Mouse (Mus musculus) CH12.LX (cell line): ENCODE data around the gene Adgrb3. TPM values are rescaled to one million over a fixed set of nuclear protein-coding genes. Genes with fewer than 3 reads are reported as not detected.

Experiments
- DNase-seq: peaks from one replicate; pipeline ENCODE4 v3.0.0-alpha.2; 2013; ENCODE audit errors: extremely low read depth
- H3K27ac ChIP-seq: 2 replicates; pipeline ENCODE4 v1.5.1; 2012; ENCODE audit warnings: low read depth, mild to moderate bottlenecking, control low read depth, moderate library complexity; ENCODE audit not compliant: insufficient read depth
- H3K27me3 ChIP-seq: replicated peaks from 2 replicates; pipeline ENCODE3; 2012; ENCODE audit warnings: inconsistent platforms
- H3K36me3 ChIP-seq, 2 experiments: replicated peaks in 1 of 2; 2 replicates each; pipeline versions ENCODE3 to v1.6.1; 2012; ENCODE audit warnings: inconsistent platforms in 1 of 2, low read length in 1 of 2, mild to moderate bottlenecking in 1 of 2, mixed read lengths in 1 of 2, moderate library complexity in 1 of 2; ENCODE audit not compliant: control insufficient read depth in 1 of 2, insufficient read depth in 1 of 2
- H3K4me1 ChIP-seq, 2 experiments: 2 replicates each; pipeline ENCODE4 v1.6.1; 2012; ENCODE audit warnings: inconsistent platforms in 1 of 2, moderate library complexity in 1 of 2; ENCODE audit not compliant: insufficient read depth in 2 of 2, control insufficient read depth in 1 of 2
- H3K4me2 ChIP-seq: 2 replicates; pipeline ENCODE4 v1.6.1; 2012; ENCODE audit warnings: low read depth, mild to moderate bottlenecking, control low read depth; ENCODE audit not compliant: poor library complexity, insufficient read depth, severe bottlenecking
- H3K4me3 ChIP-seq, 3 experiments: fragments of 150-350 bp in 1 of 3; sonication (generic) in 1 of 3; replicated peaks in 1 of 3; 2 replicates each; pipeline versions ENCODE3 to v1.5.1; 2011 to 2012; ENCODE audit warnings: low read depth in 2 of 3, low read length in 2 of 3, mild to moderate bottlenecking in 2 of 3, moderate library complexity in 2 of 3, control low read depth in 1 of 3, improper control_type of control experiment in 1 of 3, inconsistent platforms in 1 of 3, mixed read lengths in 1 of 3; ENCODE audit not compliant: poor library complexity in 1 of 3
- H3K79me2 ChIP-seq: replicated peaks from 2 replicates; pipeline ENCODE4 v1.6.1; 2012; ENCODE audit warnings: mild to moderate bottlenecking, moderate library complexity; ENCODE audit not compliant: control insufficient read depth, poor library complexity, insufficient read depth, severe bottlenecking; ENCODE audit errors: extremely low read depth
- H3K9ac ChIP-seq: 2 replicates; pipeline ENCODE4 v1.6.1; 2012; ENCODE audit warnings: low read depth, mild to moderate bottlenecking, control low read depth, moderate library complexity; ENCODE audit not compliant: insufficient read depth
- H3K9me3 ChIP-seq: replicated peaks from 2 replicates; pipeline ENCODE3; 2012; ENCODE audit warnings: low read length, inconsistent platforms, mixed read lengths
- CHD2 ChIP-seq: IDR thresholded peaks from 2 replicates; pipeline ENCODE4 v1.6.1; 2011; ENCODE audit warnings: low read length, improper control_type of control experiment
- ELF1 ChIP-seq: IDR thresholded peaks from 2 replicates; pipeline ENCODE4 v1.6.1; 2014; ENCODE audit warnings: low read depth, mild to moderate bottlenecking, inconsistent platforms, low read length, improper control_type of control experiment
- EP300 ChIP-seq: IDR thresholded peaks from 2 replicates; pipeline ENCODE4 v1.6.1; 2011; ENCODE audit warnings: low read length, improper control_type of control experiment
- ETS1 ChIP-seq: conservative IDR thresholded peaks from 2 replicates; pipeline ENCODE4 v1.6.1; 2012; ENCODE audit warnings: low read depth, mild to moderate bottlenecking, inconsistent platforms, low read length, improper control_type of control experiment, moderate library complexity
- GABPA ChIP-seq: IDR thresholded peaks from 2 replicates; pipeline ENCODE4 v1.6.1; 2012; ENCODE audit warnings: low read depth, low read length, improper control_type of control experiment, inconsistent platforms; ENCODE audit not compliant: insufficient replicate concordance
- HCFC1 ChIP-seq: IDR thresholded peaks from 2 replicates; pipeline ENCODE4 v1.6.1; 2012; ENCODE audit warnings: low read depth, mild to moderate bottlenecking, inconsistent platforms, low read length, improper control_type of control experiment
- KAT2A ChIP-seq: IDR thresholded peaks from 2 replicates; pipeline ENCODE4 v1.6.1; 2012; ENCODE audit warnings: low read length, improper control_type of control experiment, inconsistent platforms; ENCODE audit not compliant: insufficient replicate concordance
- MAFK ChIP-seq: IDR thresholded peaks from 2 replicates; pipeline ENCODE4 v1.6.1; 2011; ENCODE audit warnings: low read length, improper control_type of control experiment; ENCODE audit not compliant: insufficient replicate concordance
- MAZ ChIP-seq: IDR thresholded peaks from 2 replicates; pipeline ENCODE4 v1.6.1; 2012; ENCODE audit warnings: low read depth, mild to moderate bottlenecking, inconsistent platforms, low read length, improper control_type of control experiment, moderate library complexity
- MEF2A ChIP-seq: IDR thresholded peaks from 2 replicates; pipeline ENCODE4 v1.6.1; 2014; ENCODE audit warnings: low read depth, mild to moderate bottlenecking, inconsistent platforms, low read length, improper control_type of control experiment, borderline replicate concordance
- MXI1 ChIP-seq: IDR thresholded peaks from 2 replicates; pipeline ENCODE4 v1.6.1; 2011; ENCODE audit warnings: mild to moderate bottlenecking, low read depth, low read length, improper control_type of control experiment
- NELFE ChIP-seq: IDR thresholded peaks from 2 replicates; pipeline ENCODE4 v1.6.1; 2011; ENCODE audit warnings: low read depth, low read length, improper control_type of control experiment
- NRF1 ChIP-seq: IDR thresholded peaks from 2 replicates; pipeline ENCODE4 v1.6.1; 2014; ENCODE audit warnings: low read depth, mild to moderate bottlenecking, inconsistent platforms, low read length, improper control_type of control experiment, moderate library complexity
- SIN3A ChIP-seq: IDR thresholded peaks from 2 replicates; pipeline ENCODE4 v1.6.1; 2012; ENCODE audit warnings: low read length, improper control_type of control experiment, inconsistent platforms
- TCF12 ChIP-seq: IDR thresholded peaks from 2 replicates; pipeline ENCODE4 v1.6.1; 2014; ENCODE audit warnings: low read depth, mild to moderate bottlenecking, inconsistent platforms, low read length, improper control_type of control experiment
- UBTF ChIP-seq: IDR thresholded peaks from 2 replicates; pipeline ENCODE4 v1.6.1; 2012; ENCODE audit warnings: low read depth, mild to moderate bottlenecking, inconsistent platforms, low read length, improper control_type of control experiment, moderate library complexity
- USF1 ChIP-seq: IDR thresholded peaks from 2 replicates; pipeline ENCODE4 v1.6.1; 2014; ENCODE audit warnings: low read depth, mild to moderate bottlenecking, inconsistent platforms, low read length, improper control_type of control experiment
- ZC3H11A ChIP-seq: IDR thresholded peaks from 2 replicates; pipeline ENCODE4 v1.6.1; 2012; ENCODE audit warnings: low read depth, mild to moderate bottlenecking, inconsistent platforms, low read length, improper control_type of control experiment
- ZMIZ1 ChIP-seq: IDR thresholded peaks from 2 replicates; pipeline ENCODE4 v1.6.1; 2012; ENCODE audit warnings: low read depth, mild to moderate bottlenecking, inconsistent platforms, low read length, improper control_type of control experiment
- dilution Hi-C: fragments of 300-500 bp; cut with MboI; formaldehyde crosslinking; loops from 2 replicates; pipeline ENCODE4 v1.14.3; 2020; ENCODE audit warnings: low sequenced_read_pairs; ENCODE audit not compliant: extremely low pct_unique_long_range_greater_than_20kb, extremely low pct_ligation_motif_present
- in situ Hi-C: fragments of 300-500 bp; cut with MboI; formaldehyde crosslinking; loops from 3 replicates; pipeline ENCODE4 v1.14.3; 2019; ENCODE audit warnings: low sequenced_read_pairs, low pct_ligation_motif_present, low pct_unique_long_range_greater_than_20kb, mixed read lengths
- polyA plus RNA-seq: library from polyadenylated mRNA; unstranded; fragments of >175 nt; gene quantifications from 2 replicates; pipeline ENCODE4 v1.2.1, GENCODE M21; 2012; ENCODE audit warnings: low read depth; ENCODE audit not compliant: insufficient read length
- total RNA-seq, 2 experiments: library from RNA; depleted of rRNA; stranded (reverse); fragments of 300-350 nt in 1 of 2; fragments of >200 nt in 1 of 2; gene quantifications; 2 replicates each; pipeline ENCODE4 v1.2.3; 2012 to 2014

Gene Adgrb3
- total and polyA plus RNA-seq, 3 experiments = not detected

DNA sequence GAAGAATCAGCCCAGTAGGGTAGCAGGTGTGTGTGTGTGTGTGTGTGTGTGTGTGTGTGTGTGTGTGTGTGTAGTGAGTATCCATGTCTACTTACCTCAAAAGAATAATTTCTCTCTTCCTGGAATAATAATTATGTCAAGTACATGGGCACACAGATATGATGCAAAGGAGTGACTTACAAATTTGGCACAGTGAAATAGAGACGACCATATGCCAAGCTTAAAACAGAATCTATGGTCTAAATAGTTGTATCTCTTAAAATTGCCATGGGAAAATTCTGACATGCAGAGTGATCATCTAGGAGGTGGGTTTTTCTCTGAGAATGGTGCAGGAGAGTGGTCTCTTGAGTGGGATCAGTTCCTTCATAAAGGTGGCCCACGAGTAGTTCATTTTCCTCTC, 504.1 kb downstream of the Adgrb3 start:
- H3K9ac ChIP-seq = no peak overlapping the region
- H3K79me2 ChIP-seq = no peaks in the 10 kb centered on the region
- in situ Hi-C loops (no loop called here), dilution Hi-C loops (no loop called here)
- no peak overlapping the region for H3K4me3 ChIP-seq
- H3K27ac ChIP-seq = no peak overlapping the region
- H3K36me3 ChIP-seq = no peaks in the 10 kb centered on the region
- TF ChIP-seq HCFC1 = no peak
- TF ChIP-seq NRF1 = no peak
- TF ChIP-seq SIN3A = no peak
- no peaks in the 10 kb centered on the region for H3K4me1 ChIP-seq
- DNase-seq = no peak
- no peak overlapping the region for H3K4me2 ChIP-seq
- H3K27me3 ChIP-seq = no peaks in the 10 kb centered on the region
- H3K9me3 ChIP-seq = peaks cover 25% of the 10 kb centered on the region

DNA sequence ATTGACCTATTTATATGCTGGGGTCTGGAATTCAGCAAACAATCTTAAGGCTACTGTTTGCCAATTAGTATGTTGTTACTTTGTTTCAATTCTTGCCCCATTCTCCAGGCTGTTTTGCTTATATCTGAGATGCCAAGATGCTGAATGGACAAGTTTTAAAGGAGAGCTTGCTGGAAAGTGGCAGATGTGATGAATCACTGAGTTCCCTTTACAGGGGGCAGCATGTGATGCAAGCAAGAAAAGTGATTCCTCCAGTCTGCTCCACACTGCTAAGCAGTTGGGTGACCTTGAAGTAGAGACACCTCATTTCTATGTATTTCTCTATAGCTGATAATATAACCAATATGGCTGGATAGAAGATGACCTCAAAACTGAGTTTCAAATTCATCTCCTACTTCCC, 512.4 kb downstream of the Adgrb3 start:
- in situ Hi-C loops (no loop called here), dilution Hi-C loops (no loop called here)
- no peak overlapping the region for H3K4me2 ChIP-seq
- no peaks in the 10 kb centered on the region for H3K79me2 ChIP-seq
- H3K27me3 ChIP-seq = no peaks in the 10 kb centered on the region
- no peak overlapping the region for H3K9ac ChIP-seq
- DNase-seq = no peak
- H3K27ac ChIP-seq = no peak overlapping the region
- TF ChIP-seq MAZ (no peak), NRF1 (no peak), ZC3H11A (no peak), UBTF (no peak), SIN3A (no peak), USF1 (no peak), GABPA (no peak), MXI1 (no peak), HCFC1 (no peak), MEF2A (no peak), KAT2A (no peak), NELFE (no peak), ZMIZ1 (no peak), MAFK (no peak), TCF12 (no peak), ELF1 (no peak), CHD2 (no peak), ETS1 (no peak), EP300 (no peak)
- TF ChIP-seq, all 38 proteins: peak for 0
- Histone ChIP-seq H3K9me3 (peaks cover 39% of the 10 kb centered on the region), H3K4me1 (no peaks in the 10 kb centered on the region), H3K4me3 (no peak overlapping the region), H3K36me3 (no peaks in the 10 kb centered on the region)
